Mouse (Mus musculus): Measurements from ENCODE around the gene Nodal. TPM values are rescaled to one million over a fixed set of nuclear protein-coding genes. Genes with fewer than 3 reads are reported as not detected.
"Not testable (repeated sequence)": the region's sequence is repeated elsewhere in the genome, so short reads cannot be mapped to it uniquely, and the experiment has no call there.

The Nodal gene
- polyA plus RNA-seq, 1 experiment from 2014 or later, result 0.38 TPM

DNA sequence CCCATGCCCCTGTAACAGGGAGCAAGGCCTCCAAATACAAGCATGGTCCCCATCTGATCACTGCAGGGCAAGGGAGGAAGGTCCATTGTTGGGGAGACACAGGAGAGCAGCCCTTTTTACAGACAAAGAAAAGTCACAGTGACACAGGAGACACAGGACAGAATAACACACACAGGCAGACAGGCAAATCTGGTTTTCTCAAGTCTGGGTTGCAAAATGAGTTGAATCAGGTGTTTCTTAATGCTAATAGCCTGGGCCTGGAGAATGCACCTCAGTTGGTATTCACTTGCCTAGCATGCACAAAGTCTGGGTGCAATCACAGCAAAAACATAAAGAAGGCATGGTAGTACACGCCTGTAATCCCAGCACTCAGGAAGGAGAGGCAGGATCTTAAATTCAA, 26.1 kb downstream of the Nodal start:
- Histone ChIP-seq H3K4me2 (no peak overlapping the region), H3K9ac (no peak overlapping the region), H3K4me1 (peaks cover 55% of the 10 kb centered on the region), H3K36me3 (peaks cover 22% of the 10 kb centered on the region), H3K4me3 (replicated peaks) (no peak overlapping the region), H3K27me3 (no peaks in the 10 kb centered on the region), H3K9me3 (replicated peaks) (no peaks in the 10 kb centered on the region), H3K27ac (0 out of 2 replicates have a peak overlapping the region, but pooled peaks have one; percentile 46)
- 36% methylated on average over 1 of the region's 1 CpGs for WGBS
- no peak for ATAC-seq (replicated peaks; ENCODE audit: low FRiP score)

DNA sequence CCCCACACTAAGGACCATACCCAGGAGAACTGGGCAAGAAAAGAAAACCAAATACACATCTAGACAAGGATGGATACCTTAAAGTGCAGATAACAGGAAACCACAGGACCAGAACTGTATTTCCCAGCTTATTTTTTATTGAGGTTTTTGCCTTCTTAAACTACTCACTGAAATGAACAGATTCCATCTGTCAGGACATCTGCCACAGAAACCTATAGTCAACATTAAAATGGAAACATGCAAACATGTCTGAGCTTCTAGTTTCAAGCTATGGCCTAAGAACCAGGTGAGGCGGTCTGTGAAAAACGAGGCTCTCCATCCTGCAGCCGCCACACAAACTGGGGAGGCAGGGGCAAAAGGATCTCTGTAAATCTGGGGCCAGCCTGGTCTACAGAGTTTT, 27.2 kb downstream of the Nodal start:
- H3K9me3 ChIP-seq (replicated peaks), result no peaks in the 10 kb centered on the region
- peaks cover 66% of the 10 kb centered on the region for H3K4me1 ChIP-seq
- H3K27me3 ChIP-seq, result no peaks in the 10 kb centered on the region
- 67% methylated on average over 3 of the region's 3 CpGs for WGBS
- no peak overlapping the region for H3K27ac ChIP-seq
- no peak overlapping the region for H3K4me2 ChIP-seq
- no peak overlapping the region for H3K9ac ChIP-seq
- no peak overlapping the region for H3K4me3 ChIP-seq (replicated peaks)
- no peak for ATAC-seq (replicated peaks; ENCODE audit: low FRiP score)
- peaks cover 26% of the 10 kb centered on the region for H3K36me3 ChIP-seq

DNA sequence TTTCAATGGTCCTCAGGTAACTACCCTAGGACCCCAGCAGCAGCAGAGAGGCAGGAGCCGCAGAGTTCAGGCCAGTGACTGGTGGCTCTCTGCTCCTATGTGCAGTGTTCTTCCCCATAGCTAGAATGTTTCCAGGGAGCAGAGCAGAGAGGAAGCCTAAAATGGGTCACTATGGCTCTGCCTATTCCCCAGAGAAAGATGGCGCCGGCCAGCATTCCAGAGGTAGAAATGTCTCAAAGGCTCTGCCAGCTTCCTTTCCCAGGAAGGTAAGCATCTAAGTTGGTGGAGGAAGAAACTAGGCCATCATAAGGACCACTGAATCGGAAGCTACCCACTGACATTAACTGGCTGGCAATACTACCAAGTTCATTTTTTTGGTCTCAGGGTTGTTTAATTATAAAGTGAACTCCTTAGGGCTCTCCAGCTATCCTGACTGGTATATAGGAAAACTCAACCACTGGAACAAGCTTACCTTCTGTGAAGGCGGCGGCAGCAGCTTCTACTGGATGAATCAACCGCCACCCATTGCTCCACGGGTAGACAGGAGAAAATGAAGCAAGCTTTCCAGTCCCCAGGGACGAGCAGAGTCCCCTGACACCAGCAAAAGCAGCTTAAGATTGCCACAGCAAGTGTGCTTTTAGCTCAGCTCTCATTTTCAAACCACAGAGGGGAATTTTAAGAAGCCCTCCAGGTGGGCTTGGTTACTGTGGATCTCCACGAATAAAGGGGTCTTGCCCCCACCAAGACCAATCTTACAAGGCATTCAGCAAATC, 30.0 kb downstream of the Nodal start:
- no peak overlapping the region for H3K4me3 ChIP-seq (replicated peaks)
- no peak overlapping the region for H3K4me2 ChIP-seq
- no peak for ATAC-seq (replicated peaks; ENCODE audit: low FRiP score)
- H3K27me3 ChIP-seq, result no peaks in the 10 kb centered on the region
- peaks cover 23% of the 10 kb centered on the region for H3K36me3 ChIP-seq
- H3K9me3 ChIP-seq (replicated peaks), result no peaks in the 10 kb centered on the region
- H3K4me1 ChIP-seq, result peaks cover 78% of the 10 kb centered on the region
- H3K27ac ChIP-seq, result 0 out of 2 replicates have a peak overlapping the region, but pooled peaks have one; percentile 18
- WGBS, result 78% methylated on average over 10 of the region's 10 CpGs
- no peak overlapping the region for H3K9ac ChIP-seq

DNA sequence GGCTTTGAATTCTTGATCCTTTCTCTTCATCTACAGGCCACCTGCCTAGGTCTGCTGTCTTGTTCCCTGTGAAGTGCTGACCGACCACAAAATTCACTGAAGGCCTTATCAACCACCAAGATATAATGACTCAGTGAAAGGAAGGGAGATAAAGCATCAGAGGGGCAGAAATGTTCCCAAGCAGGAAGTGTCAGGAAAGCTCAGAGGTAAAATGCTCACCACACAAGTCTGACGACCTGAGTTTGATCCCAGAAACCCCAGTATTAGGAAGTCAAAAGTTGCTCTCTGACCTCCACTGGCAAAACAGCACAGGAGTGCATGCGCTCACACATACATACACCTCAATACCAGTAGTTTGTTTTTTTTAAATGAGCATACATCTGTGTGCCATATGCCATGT, 31.1 kb downstream of the Nodal start:
- Histone ChIP-seq H3K27ac (0 out of 2 replicates have a peak overlapping the region, but pooled peaks have one; percentile 18), H3K9ac (no peak overlapping the region), H3K4me3 (replicated peaks) (no peak overlapping the region), H3K4me2 (no peak overlapping the region), H3K4me1 (peaks cover 67% of the 10 kb centered on the region), H3K27me3 (no peaks in the 10 kb centered on the region), H3K9me3 (replicated peaks) (no peaks in the 10 kb centered on the region), H3K36me3 (peaks cover 23% of the 10 kb centered on the region)
- no peak for ATAC-seq (replicated peaks; ENCODE audit: low FRiP score)
- 70% methylated on average over 3 of the region's 3 CpGs for WGBS

DNA sequence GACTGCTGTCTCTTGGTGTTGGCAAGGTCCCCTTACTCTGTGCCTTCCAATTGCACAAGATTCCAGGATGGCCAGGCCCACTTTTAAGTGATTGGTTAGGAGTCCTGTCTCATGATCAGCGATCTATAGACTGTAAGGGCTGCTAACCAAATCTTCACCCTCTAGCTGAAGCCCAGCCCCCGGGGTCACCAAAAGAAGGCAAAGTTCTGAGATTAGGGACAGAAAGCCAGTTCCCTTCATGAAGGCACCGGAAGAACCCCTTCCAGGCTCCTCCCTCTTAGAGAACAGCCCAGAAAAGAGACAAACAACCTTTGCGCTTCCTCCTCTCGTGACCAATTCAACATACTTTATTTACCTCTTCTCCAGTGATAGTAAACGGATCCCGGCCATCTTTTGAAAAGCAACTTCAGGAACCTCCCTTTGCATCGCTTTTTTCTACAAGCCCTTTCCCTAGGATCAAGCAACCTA, 33.7 kb downstream of the Nodal start:
- peaks cover 23% of the 10 kb centered on the region for H3K36me3 ChIP-seq
- no peaks in the 10 kb centered on the region for H3K9me3 ChIP-seq (replicated peaks)
- peak overlapping the region; percentile 82 for H3K9ac ChIP-seq
- H3K27ac ChIP-seq, result peak overlapping the region; percentile 81
- H3K4me3 ChIP-seq (replicated peaks), result peak overlapping the region; percentile 93
- H3K27me3 ChIP-seq, result no peaks in the 10 kb centered on the region
- 3% methylated on average over 8 of the region's 8 CpGs for WGBS
- peaks cover 46% of the 10 kb centered on the region for H3K4me1 ChIP-seq
- no peak for ATAC-seq (replicated peaks; ENCODE audit: low FRiP score)
- peak overlapping the region; percentile 76 for H3K4me2 ChIP-seq

DNA sequence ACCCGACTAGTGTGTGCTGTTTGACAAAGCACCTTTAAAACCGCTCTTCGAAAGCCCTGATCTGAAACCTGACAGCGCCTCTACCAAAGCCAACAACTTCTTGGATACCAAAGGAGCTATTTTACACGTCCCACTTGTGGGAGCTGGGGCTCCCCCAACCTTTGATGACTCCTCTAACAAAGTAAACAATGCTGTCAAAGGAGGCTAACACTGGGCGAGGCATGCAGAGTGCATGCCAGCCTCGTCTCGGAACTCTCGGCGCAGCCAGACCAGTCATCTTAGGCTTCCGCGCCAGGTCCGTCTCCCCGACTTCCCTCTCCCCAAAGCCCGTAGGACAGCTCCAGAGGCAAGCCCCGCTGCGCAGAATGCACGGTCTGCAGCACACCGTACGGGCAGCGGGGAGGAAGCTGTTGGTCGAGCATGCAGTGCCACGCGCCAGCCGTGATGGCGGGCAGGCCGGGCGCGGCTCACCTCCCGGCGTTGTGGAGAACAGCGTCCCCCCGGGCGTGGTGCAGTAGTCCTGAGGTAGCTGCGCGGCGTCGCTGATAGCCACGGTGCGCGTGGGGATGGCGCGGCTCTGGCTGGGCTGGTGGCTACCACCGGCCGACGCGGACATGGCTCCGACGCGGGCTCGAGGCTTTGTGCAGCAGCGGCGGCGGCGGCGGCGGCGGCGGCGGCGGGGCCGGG, 34.3 kb downstream of the Nodal start:
- H3K9me3 ChIP-seq (replicated peaks), result no peaks in the 10 kb centered on the region
- H3K27ac ChIP-seq, result peak overlapping the region; percentile 81
- H3K27me3 ChIP-seq, result no peaks in the 10 kb centered on the region
- peak overlapping the region; percentile 82 for H3K9ac ChIP-seq
- peak; percentile 66 for ATAC-seq (replicated peaks; ENCODE audit: low FRiP score)
- peaks cover 23% of the 10 kb centered on the region for H3K36me3 ChIP-seq
- H3K4me2 ChIP-seq, result peak overlapping the region; percentile 76
- peaks cover 44% of the 10 kb centered on the region for H3K4me1 ChIP-seq
- peak overlapping the region; percentile 93 for H3K4me3 ChIP-seq (replicated peaks)
- under 1% methylated on average over 52 of the region's 62 CpGs for WGBS

DNA sequence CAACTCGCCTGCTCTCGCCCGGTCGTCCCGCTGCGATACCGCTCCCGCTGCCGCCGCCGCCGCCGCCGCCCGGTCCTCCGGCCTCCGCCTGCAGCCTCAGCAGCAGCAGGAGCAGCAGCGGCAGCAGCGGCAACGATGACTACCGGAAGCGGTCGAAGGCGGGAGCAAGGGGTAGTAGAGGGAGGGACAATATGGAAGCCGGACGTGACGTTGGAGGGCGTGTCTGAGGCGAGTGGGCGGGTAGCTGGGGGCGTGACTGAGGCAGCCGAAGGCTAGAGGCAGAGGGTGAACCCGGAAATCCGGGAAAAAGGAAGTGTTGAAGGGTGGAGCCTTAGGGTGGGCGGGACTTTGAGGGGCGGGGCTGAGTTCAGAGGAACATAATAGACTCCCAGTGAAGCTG, 34.9 kb downstream of the Nodal start, which contains the start of gene Eif4ebp2:
Eif4ebp2 (minus strand) TSS at position 17 of the 400 bp plus-strand sequence.
- peak within 1 kb of the TSS; percentile 93 for H3K4me3 ChIP-seq (replicated peaks)
- peak within 1 kb of the TSS; percentile 76 for H3K4me2 ChIP-seq
- 0% methylated on average over 24 of the region's 36 CpGs for WGBS
- peak; percentile 99 for ATAC-seq (replicated peaks; ENCODE audit: low FRiP score)
- peaks cover 17% of the 10 kb centered on the region; the same call in 1 of the 2 replicates for H3K36me3 ChIP-seq
- no peaks in the 10 kb centered on the region for H3K27me3 ChIP-seq
- H3K9me3 ChIP-seq (replicated peaks), result no peaks in the 10 kb centered on the region
- H3K9ac ChIP-seq, result peak within 1 kb of the TSS; percentile 82
- H3K4me1 ChIP-seq, result peaks cover 38% of the 10 kb centered on the region
- peak within 1 kb of the TSS; percentile 81 for H3K27ac ChIP-seq

DNA sequence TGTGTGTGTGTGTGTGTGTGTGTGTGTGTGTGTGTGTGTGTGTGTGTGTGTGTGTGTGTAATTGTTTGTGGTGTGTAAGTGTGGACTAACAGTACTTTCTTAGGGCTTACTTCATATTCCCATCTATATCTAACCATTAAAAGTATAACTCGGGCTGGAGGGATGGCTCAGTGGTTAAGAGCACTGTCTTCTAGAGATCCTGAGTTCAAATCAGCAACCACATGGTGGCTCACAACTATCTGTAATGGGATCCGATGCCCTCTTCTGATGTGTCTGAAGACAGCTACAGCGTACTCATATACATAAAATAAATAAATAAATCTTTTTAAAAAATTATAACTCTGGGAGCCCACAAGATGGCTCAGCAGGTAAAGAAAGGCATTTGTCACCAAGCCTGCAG, 35.4 kb downstream of the Nodal start:
- WGBS, result 67% methylated on average over 3 of the region's 3 CpGs
- Histone ChIP-seq H3K4me3 (replicated peaks) (0 out of 2 replicates have a peak overlapping the region, but pooled peaks have one; percentile 93), H3K4me2 (peak overlapping the region; percentile 76), H3K36me3 (peaks cover 12% of the 10 kb centered on the region; the same call in 1 of the 2 replicates), H3K4me1 (peaks cover 33% of the 10 kb centered on the region)
- not testable (repeated sequence) for H3K9ac ChIP-seq; H3K27me3 ChIP-seq; H3K27ac ChIP-seq; H3K9me3 ChIP-seq (replicated peaks)
- peak; percentile 12; the same call in 1 of the 2 replicates for ATAC-seq (replicated peaks; ENCODE audit: low FRiP score)

DNA sequence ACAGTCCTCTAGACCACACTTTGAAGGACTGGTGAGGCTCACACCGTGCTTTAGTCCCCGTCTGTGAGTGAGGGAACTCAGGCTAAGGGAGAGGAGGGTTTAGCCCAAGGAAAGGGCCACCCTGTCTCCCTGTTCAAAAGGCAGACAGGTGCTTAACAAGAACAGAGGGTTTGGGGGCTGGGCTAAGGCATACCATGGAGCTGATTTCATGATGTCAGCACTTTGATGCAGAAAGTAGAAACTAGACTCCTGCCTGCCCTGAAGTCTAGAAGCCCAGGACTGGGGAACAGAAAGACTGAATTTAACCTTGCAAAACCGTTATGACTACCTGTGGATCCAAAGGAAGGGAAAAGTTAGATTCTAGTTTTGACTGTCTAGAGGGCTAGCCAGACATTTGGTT, 39.4 kb downstream of the Nodal start:
- Histone ChIP-seq H3K4me1 (no peaks in the 10 kb centered on the region), H3K9ac (no peak overlapping the region), H3K4me2 (no peak overlapping the region), H3K36me3 (no peaks in the 10 kb centered on the region), H3K27ac (no peak overlapping the region), H3K4me3 (replicated peaks) (no peak overlapping the region), H3K27me3 (no peaks in the 10 kb centered on the region), H3K9me3 (replicated peaks) (no peaks in the 10 kb centered on the region)
- ATAC-seq (replicated peaks; ENCODE audit: low FRiP score), result no peak
- 57% methylated on average over 3 of the region's 3 CpGs for WGBS

DNA sequence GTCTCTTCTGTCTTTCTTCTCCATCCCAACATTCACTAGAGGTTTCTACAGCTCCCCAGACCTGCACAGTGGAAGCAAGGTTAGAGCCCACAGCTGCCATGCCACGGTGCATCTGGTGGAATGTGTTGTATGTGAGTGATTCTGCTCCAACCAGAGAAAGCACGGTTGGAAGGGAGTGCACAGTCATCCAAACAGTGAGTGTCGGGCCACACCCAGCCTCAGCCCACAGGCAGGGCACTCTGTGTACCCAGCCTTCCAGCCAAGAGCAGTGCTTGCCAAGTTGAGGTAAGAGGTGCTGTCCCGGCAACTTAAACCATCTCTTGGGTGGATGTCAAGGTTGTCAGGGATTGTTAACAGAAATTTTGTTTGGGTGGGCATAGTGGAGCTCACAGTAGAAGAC, 47.2 kb downstream of the Nodal start:
- no peak overlapping the region for H3K4me3 ChIP-seq (replicated peaks)
- no peak overlapping the region for H3K4me2 ChIP-seq
- no peak for ATAC-seq (replicated peaks; ENCODE audit: low FRiP score)
- no peaks in the 10 kb centered on the region for H3K4me1 ChIP-seq
- whole genome bisulfite sequencing, result 77% methylated on average over 4 of the region's 4 CpGs
- no peaks in the 10 kb centered on the region for H3K27me3 ChIP-seq
- H3K36me3 ChIP-seq, result no peaks in the 10 kb centered on the region
- H3K27ac ChIP-seq, result no peak overlapping the region
- no peak overlapping the region for H3K9ac ChIP-seq
- H3K9me3 ChIP-seq (replicated peaks), result no peaks in the 10 kb centered on the region

DNA sequence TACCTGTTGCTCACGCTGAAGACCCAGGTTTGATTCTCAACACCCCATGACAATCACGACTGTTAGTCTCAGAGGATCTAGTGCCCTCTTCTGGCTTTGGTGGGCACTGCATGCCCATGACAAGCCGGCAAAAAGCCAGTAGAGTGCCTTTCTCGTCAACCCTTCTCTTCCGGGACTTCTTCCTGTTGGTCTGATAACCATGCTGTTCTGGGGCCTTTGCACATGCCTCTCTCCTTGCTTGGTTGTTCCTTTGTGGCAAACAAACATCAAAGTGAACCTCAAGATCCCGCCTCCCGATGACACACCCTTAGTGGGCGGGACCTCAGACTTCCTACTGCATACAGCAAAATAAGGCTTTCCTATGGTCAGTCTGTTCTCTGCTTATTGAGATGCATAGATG, 48.5 kb downstream of the Nodal start:
- Histone ChIP-seq H3K4me3 (replicated peaks) (no peak overlapping the region), H3K27ac (no peak overlapping the region), H3K27me3 (no peaks in the 10 kb centered on the region), H3K4me2 (no peak overlapping the region), H3K4me1 (no peaks in the 10 kb centered on the region), H3K9ac (no peak overlapping the region), H3K9me3 (replicated peaks) (no peaks in the 10 kb centered on the region), H3K36me3 (no peaks in the 10 kb centered on the region)
- WGBS, result 68% methylated on average over 8 of the region's 8 CpGs
- ATAC-seq (replicated peaks; ENCODE audit: low FRiP score), result no peak

DNA sequence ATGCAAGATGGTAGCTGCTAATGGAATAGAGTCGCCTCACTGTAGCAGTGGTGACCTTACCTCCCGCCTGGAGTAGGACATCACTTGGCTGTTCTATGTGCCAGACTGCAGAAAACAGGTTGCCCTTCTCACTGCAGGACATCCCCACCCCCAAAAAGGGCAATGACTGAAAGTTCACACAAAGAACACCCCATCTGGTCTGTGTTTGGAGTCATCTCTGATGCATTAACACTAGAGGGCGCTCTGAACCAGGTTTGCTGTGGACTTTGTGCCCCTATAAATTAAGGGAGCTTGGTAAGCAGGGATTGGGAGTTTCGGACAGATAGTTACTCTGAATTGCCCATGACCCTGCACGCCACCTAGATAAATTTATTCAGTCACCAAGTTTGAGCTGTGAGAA, 49.1 kb downstream of the Nodal start:
- H3K9ac ChIP-seq, result no peak overlapping the region
- no peak overlapping the region for H3K4me2 ChIP-seq
- 24% methylated on average over 5 of the region's 5 CpGs for WGBS
- no peaks in the 10 kb centered on the region for H3K27me3 ChIP-seq
- H3K36me3 ChIP-seq, result no peaks in the 10 kb centered on the region
- no peaks in the 10 kb centered on the region for H3K9me3 ChIP-seq (replicated peaks)
- H3K4me1 ChIP-seq, result no peaks in the 10 kb centered on the region
- no peak for ATAC-seq (replicated peaks; ENCODE audit: low FRiP score)
- H3K4me3 ChIP-seq (replicated peaks), result no peak overlapping the region
- H3K27ac ChIP-seq, result no peak overlapping the region

All from kidney, embryonic 15.5 days (tissue).